Mouse (Mus musculus): ENCODE data around the gene Immp2l.
"Not testable (repeated sequence)": the region's sequence is repeated elsewhere in the genome, so short reads cannot be mapped to it uniquely, and the experiment has no call there.

The Immp2l gene

GRCm38 (mm10) chr12:41023511-41024421 is at the start of gene Immp2l:
TSS of gene Immp2l (plus strand) at chr12:41024090.
- peak; percentile 94 for DNase-seq (ENCODE audit: low spot score)

- no peak for DNase-seq (ENCODE audit: low spot score)
Measured at GRCm38 (mm10) chr12:40978719-40979500, 45.0 kb upstream of the Immp2l start.

GRCm38 (mm10) chr12:40979716-40980115 is 44.2 kb upstream of the Immp2l start:
- DNase-seq (ENCODE audit: low spot score) = no peak

- no peak for DNase-seq (ENCODE audit: low spot score)
Measured at GRCm38 (mm10) chr12:40980160-40980559, 43.7 kb upstream of the Immp2l start.

- DNase-seq (ENCODE audit: low spot score) = no peak
Measured at GRCm38 (mm10) chr12:40983021-40983420, 40.9 kb upstream of the Immp2l start.

GRCm38 (mm10) chr12:40984735-40985134 is 39.2 kb upstream of the Immp2l start:
- DNase-seq (ENCODE audit: low spot score) = no peak

- no peak for DNase-seq (ENCODE audit: low spot score)
Measured at GRCm38 (mm10) chr12:40985791-40986190, 38.1 kb upstream of the Immp2l start.

GRCm38 (mm10) chr12:40988311-40989065 is 35.4 kb upstream of the Immp2l start:
- no peak for DNase-seq (ENCODE audit: low spot score)

- DNase-seq (ENCODE audit: low spot score) = no peak
Measured at GRCm38 (mm10) chr12:40991647-40992046, 32.2 kb upstream of the Immp2l start.

GRCm38 (mm10) chr12:40992237-40992636 is 31.7 kb upstream of the Immp2l start:
- DNase-seq (ENCODE audit: low spot score) = not testable (repeated sequence)

- DNase-seq (ENCODE audit: low spot score) = no peak
Measured at GRCm38 (mm10) chr12:40994846-40995245, 29.0 kb upstream of the Immp2l start.

- DNase-seq (ENCODE audit: low spot score) = no peak
Measured at GRCm38 (mm10) chr12:40995618-40996370, 28.1 kb upstream of the Immp2l start.

GRCm38 (mm10) chr12:41022516-41022915 is 1.4 kb upstream of the Immp2l start:
- DNase-seq (ENCODE audit: low spot score) = no peak

GRCm38 (mm10) chr12:41024512-41024911 is 622 bp downstream of the Immp2l start:
- no peak for DNase-seq (ENCODE audit: low spot score)

GRCm38 (mm10) chr12:41027485-41027884 is 3.6 kb downstream of the Immp2l start:
- DNase-seq (ENCODE audit: low spot score) = no peak

GRCm38 (mm10) chr12:41031119-41031518 is 7.2 kb downstream of the Immp2l start:
- no peak for DNase-seq (ENCODE audit: low spot score)

GRCm38 (mm10) chr12:41033196-41033595 is 9.3 kb downstream of the Immp2l start:
- DNase-seq (ENCODE audit: low spot score) = no peak

GRCm38 (mm10) chr12:41039834-41040233 is 15.9 kb downstream of the Immp2l start:
- DNase-seq (ENCODE audit: low spot score) = no peak

- DNase-seq (ENCODE audit: low spot score) = no peak
Measured at GRCm38 (mm10) chr12:41041737-41042136, 17.8 kb downstream of the Immp2l start.

- no peak for DNase-seq (ENCODE audit: low spot score)
Measured at GRCm38 (mm10) chr12:41044493-41045132, 20.7 kb downstream of the Immp2l start.
